Mouse (Mus musculus): ENCODE data around the gene Vkorc1l1.

- no peak for TF ChIP-seq ZNF384 (IDR thresholded peaks at IDR 0.05; ENCODE audit: low read depth, low read length)
- no peak for TF ChIP-seq HCFC1 (IDR thresholded peaks at IDR 0.05; ENCODE audit: borderline replicate concordance, insufficient read depth, low read length)
- TF ChIP-seq CHD2 (IDR thresholded peaks at IDR 0.05; ENCODE audit: low read depth, low read length): no peak
- no peak for TF ChIP-seq ZC3H11A (IDR thresholded peaks at IDR 0.05; ENCODE audit: borderline replicate concordance, low read depth, low read length)
Observed at GRCm38 (mm10) chr5:129952143-129952542, 10.4 kb downstream of the Vkorc1l1 start.

Data from ES-E14 (cell line).